Mouse (Mus musculus) neural tube, embryonic 15.5 days (tissue): Measurements from ENCODE around the gene Kctd2. TPM values are rescaled to one million over a fixed set of nuclear protein-coding genes. Genes with fewer than 3 reads are reported as not detected.
"Not testable (repeated sequence)": the region's sequence is repeated elsewhere in the genome, so short reads cannot be mapped to it uniquely, and the experiment has no call there.

ENCODE experiments used
- ATAC-seq: fragments of 200-750 bp; cut with Nextera tagmentation; 2 replicates; pipeline ENCODE4 v1.8.0; 2017; ENCODE audit warnings: mild to moderate bottlenecking, moderate TSS enrichment, moderate library complexity; ENCODE audit not compliant: low FRiP score
- H3K27ac ChIP-seq: fragments of 300-500 bp; sonication (generic); replicated peaks from 2 replicates; pipeline ENCODE4 v1.5.1; 2015; ENCODE audit warnings: mild to moderate bottlenecking, inconsistent platforms
- H3K27me3 ChIP-seq: fragments of 300-500 bp; sonication (generic); replicated peaks from 2 replicates; pipeline ENCODE4 v1.6.1; 2015; ENCODE audit warnings: inconsistent platforms
- H3K36me3 ChIP-seq: fragments of 300-500 bp; sonication (generic); 2 replicates; pipeline ENCODE4 v1.6.1; 2015; ENCODE audit warnings: inconsistent platforms
- H3K4me1 ChIP-seq: fragments of 300-500 bp; sonication (generic); 2 replicates; pipeline ENCODE4 v1.6.1; 2015; ENCODE audit warnings: inconsistent platforms
- H3K4me2 ChIP-seq: fragments of 300-500 bp; sonication (generic); 2 replicates; pipeline ENCODE4 v1.6.1; 2015; ENCODE audit warnings: inconsistent platforms, mild to moderate bottlenecking, moderate library complexity
- H3K4me3 ChIP-seq: fragments of 300-500 bp; sonication (generic); replicated peaks from 2 replicates; pipeline ENCODE4 v1.5.1; 2015; ENCODE audit warnings: mild to moderate bottlenecking, inconsistent platforms
- H3K9ac ChIP-seq: fragments of 300-500 bp; sonication (generic); replicated peaks from 2 replicates; pipeline ENCODE4 v1.6.1; 2015; ENCODE audit warnings: mild to moderate bottlenecking, inconsistent platforms
- H3K9me3 ChIP-seq: fragments of 300-500 bp; sonication (generic); replicated peaks from 2 replicates; pipeline ENCODE4 v1.6.1; 2016; ENCODE audit warnings: inconsistent platforms
- WGBS: fragments of 180-500 bp; shearing (Covaris S2); methylation state at CpG from one replicate; pipeline ENCODE4 v1.1.7; 2015; ENCODE audit warnings: mixed read lengths; 5-methylcytosine and 5-hydroxymethylcytosine counted together
- polyA plus RNA-seq: library from polyadenylated mRNA; unstranded; fragments of >200 nt; fragmentation: Nextera tagmentation; extraction: Ambion mirVana; gene quantifications from 2 replicates; pipeline ENCODE4 v1.2.1, GENCODE M21; 2015

Kctd2 gene
- polyA plus RNA-seq, 1 experiment from 2014 or later = 22.4 TPM

DNA sequence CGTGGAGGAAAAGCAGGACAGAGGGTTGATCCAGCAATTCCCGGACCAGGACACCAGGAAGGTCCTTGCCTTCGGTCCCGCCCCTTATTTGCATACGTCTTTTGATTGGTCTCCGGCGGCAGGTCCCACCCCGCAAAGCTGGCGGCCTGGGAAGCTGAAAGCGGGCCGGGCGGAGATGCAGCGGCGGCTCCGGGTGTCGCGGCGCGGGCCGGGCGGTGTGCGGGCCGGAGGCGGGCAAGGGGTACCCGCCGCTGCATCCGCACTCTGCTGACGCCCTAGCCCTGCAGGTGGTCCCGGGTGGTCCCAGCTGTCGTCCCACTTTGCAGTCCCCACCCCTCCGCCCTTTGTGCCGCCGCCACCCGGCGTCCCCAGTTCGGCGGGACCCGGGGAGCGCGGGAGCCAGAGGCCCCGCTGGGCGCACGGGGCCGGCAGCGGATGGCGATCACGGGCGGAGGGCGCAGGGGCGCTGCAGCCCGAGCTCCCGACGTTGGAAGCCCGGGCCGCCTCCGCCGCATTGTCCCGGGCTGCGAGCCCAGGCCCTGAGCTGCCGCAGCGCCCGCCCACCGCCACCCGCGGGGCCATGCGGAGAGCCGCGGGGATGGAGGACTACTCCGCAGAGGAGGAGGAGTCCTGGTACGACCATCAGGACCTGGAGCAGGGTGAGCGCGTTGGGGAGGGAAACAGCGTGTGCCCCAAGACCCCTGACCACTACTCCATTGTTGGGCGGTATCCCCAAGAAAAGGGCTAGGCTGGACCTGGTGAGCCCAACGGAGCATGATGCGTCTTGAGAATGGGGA, 38.0 kb upstream of the Kctd2 start, which contains the start of gene Cdr2l:
TSS of gene Cdr2l (plus strand) at position 174 of the 797 bp plus-strand sequence.
- peak within 1 kb of the TSS; percentile 90 for H3K9ac ChIP-seq
- no peaks in the 10 kb centered on the region for H3K9me3 ChIP-seq
- peak; percentile 90 for ATAC-seq
- H3K36me3 ChIP-seq = no peaks in the 10 kb centered on the region
- H3K4me3 ChIP-seq = peak within 1 kb of the TSS; percentile 72
- peak within 1 kb of the TSS; percentile 88 for H3K4me2 ChIP-seq
- peak within 1 kb of the TSS; percentile 95 for H3K27ac ChIP-seq
- H3K4me1 ChIP-seq = peaks cover 45% of the 10 kb centered on the region
- H3K27me3 ChIP-seq = no peaks in the 10 kb centered on the region
- under 1% methylated on average over 73 of the region's 76 CpGs for WGBS

- peak overlapping the region; percentile 88 for H3K4me2 ChIP-seq
- H3K4me1 ChIP-seq = peaks cover 49% of the 10 kb centered on the region
- peak overlapping the region; percentile 95 for H3K27ac ChIP-seq
- ATAC-seq = no peak
- no peaks in the 10 kb centered on the region for H3K36me3 ChIP-seq
- H3K27me3 ChIP-seq = no peaks in the 10 kb centered on the region
- WGBS = 12% methylated on average over 5 of the region's 5 CpGs
- H3K9ac ChIP-seq = peak overlapping the region; percentile 90
- H3K4me3 ChIP-seq = peak overlapping the region; percentile 72
- no peaks in the 10 kb centered on the region for H3K9me3 ChIP-seq
Observed at GRCm38 (mm10) chr11:115382891-115383290, 37.0 kb upstream of the Kctd2 start.

GRCm38 (mm10) chr11:115383701-115384474, 36.0 kb upstream of the Kctd2 start:
- 34% methylated on average over 16 of the region's 16 CpGs for WGBS
- ATAC-seq = no peak
- peak overlapping the region; percentile 90 for H3K9ac ChIP-seq
- H3K4me1 ChIP-seq = peaks cover 49% of the 10 kb centered on the region
- H3K27ac ChIP-seq = peak overlapping the region; percentile 95
- H3K27me3 ChIP-seq = no peaks in the 10 kb centered on the region
- no peaks in the 10 kb centered on the region for H3K9me3 ChIP-seq
- no peaks in the 10 kb centered on the region for H3K36me3 ChIP-seq
- H3K4me3 ChIP-seq = peak overlapping the region; percentile 72
- peak overlapping the region; percentile 88 for H3K4me2 ChIP-seq

DNA sequence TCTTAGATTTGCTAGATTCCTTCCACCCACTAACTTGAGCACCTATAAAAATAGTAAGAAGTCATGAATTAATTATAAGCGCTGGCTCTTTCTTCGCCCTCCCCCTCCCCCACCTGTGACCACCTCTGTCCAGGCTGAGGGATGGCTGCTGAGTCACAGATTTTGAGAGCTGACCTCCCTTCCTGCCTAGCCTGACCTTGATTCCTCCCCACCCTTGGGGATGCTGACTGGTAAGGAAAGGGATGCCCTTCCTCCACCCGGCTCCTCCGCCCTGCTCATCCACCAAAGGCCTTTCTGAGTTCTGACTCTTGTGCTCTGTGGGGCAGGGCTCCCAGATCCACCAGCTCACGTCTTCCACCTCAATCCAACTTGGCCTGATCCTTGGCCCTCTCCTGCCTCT, 35.3 kb upstream of the Kctd2 start:
- Histone ChIP-seq H3K4me1 (peaks cover 49% of the 10 kb centered on the region), H3K27me3 (no peaks in the 10 kb centered on the region), H3K4me2 (peak overlapping the region; percentile 88), H3K36me3 (no peaks in the 10 kb centered on the region), H3K9me3 (no peaks in the 10 kb centered on the region), H3K4me3 (no peak overlapping the region), H3K9ac (peak overlapping the region; percentile 23; the same call in 1 of the 2 replicates), H3K27ac (peak overlapping the region; percentile 95; the same call in 1 of the 2 replicates)
- 74% methylated on average over 5 of the region's 5 CpGs for WGBS
- ATAC-seq = no peak

DNA sequence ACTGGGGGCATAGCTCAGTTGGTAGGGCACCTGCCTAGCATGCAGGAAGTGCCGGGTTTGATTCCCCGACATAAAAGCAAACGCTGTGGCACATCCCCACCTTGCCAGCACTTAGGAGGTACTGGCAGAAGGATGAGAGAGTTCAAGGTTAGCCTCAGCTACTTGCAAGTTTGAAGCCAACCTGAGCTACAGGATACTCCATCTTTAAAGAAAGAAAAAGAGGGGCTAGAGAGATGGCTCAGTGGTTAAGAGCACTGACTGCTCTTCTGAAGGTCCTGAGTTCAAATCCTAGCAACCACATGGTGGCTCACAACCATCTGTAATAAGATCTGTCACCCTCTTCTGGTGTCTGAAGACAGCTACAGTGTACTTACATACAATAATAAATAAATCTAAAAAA, 33.1 kb upstream of the Kctd2 start:
- Histone ChIP-seq H3K4me1 (peaks cover 44% of the 10 kb centered on the region), H3K36me3 (peaks cover 18% of the 10 kb centered on the region)
- H3K9ac ChIP-seq, H3K27me3 ChIP-seq, ATAC-seq, H3K27ac ChIP-seq, H3K4me3 ChIP-seq, H3K4me2 ChIP-seq, H3K9me3 ChIP-seq: not testable (repeated sequence)
- WGBS = 89% methylated on average over 3 of the region's 3 CpGs

DNA sequence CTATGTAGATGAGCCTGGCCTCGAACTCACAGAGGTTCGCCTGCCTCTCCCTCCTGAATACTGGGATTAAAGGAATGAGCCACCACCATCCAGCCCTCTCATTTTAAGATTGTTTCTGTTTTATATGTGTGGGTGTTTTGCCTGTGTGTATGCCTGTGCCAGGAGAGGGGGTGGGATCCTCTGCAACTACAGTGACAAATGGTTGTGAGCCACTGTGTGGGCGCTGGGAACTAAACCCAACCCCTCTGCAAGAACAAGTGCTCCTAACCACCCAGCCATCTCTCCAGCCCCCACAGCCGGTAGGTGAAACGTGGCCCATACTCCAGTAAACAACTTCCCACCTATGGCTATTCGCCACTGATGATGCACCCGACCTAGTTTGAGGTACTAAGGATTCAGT, 28.6 kb upstream of the Kctd2 start:
- Histone ChIP-seq H3K36me3 (peaks cover 61% of the 10 kb centered on the region), H3K9ac (no peak overlapping the region), H3K4me1 (peaks cover 9% of the 10 kb centered on the region), H3K27me3 (no peaks in the 10 kb centered on the region), H3K27ac (no peak overlapping the region), H3K4me3 (no peak overlapping the region), H3K9me3 (no peaks in the 10 kb centered on the region), H3K4me2 (no peak overlapping the region)
- 92% methylated on average over 7 of the region's 7 CpGs for WGBS
- no peak for ATAC-seq

GRCm38 (mm10) chr11:115393721-115394325, 26.1 kb upstream of the Kctd2 start:
- Histone ChIP-seq H3K4me2 (peak overlapping the region; percentile 13; the same call in 1 of the 2 replicates), H3K27ac (no peak overlapping the region), H3K9ac (no peak overlapping the region), H3K4me1 (no peaks in the 10 kb centered on the region), H3K9me3 (no peaks in the 10 kb centered on the region), H3K4me3 (no peak overlapping the region), H3K27me3 (no peaks in the 10 kb centered on the region), H3K36me3 (peaks cover 62% of the 10 kb centered on the region)
- WGBS = 68% methylated on average over 34 of the region's 34 CpGs
- ATAC-seq = no peak

GRCm38 (mm10) chr11:115398085-115398484, 21.8 kb upstream of the Kctd2 start:
- no peak overlapping the region for H3K4me2 ChIP-seq
- WGBS = 87% methylated on average over 7 of the region's 7 CpGs
- peaks cover 17% of the 10 kb centered on the region; the same call in 1 of the 2 replicates for H3K4me1 ChIP-seq
- no peak for ATAC-seq
- no peak overlapping the region for H3K9ac ChIP-seq
- H3K9me3 ChIP-seq = no peaks in the 10 kb centered on the region
- peaks cover 33% of the 10 kb centered on the region for H3K36me3 ChIP-seq
- no peaks in the 10 kb centered on the region for H3K27me3 ChIP-seq
- H3K4me3 ChIP-seq = no peak overlapping the region
- H3K27ac ChIP-seq = no peak overlapping the region

DNA sequence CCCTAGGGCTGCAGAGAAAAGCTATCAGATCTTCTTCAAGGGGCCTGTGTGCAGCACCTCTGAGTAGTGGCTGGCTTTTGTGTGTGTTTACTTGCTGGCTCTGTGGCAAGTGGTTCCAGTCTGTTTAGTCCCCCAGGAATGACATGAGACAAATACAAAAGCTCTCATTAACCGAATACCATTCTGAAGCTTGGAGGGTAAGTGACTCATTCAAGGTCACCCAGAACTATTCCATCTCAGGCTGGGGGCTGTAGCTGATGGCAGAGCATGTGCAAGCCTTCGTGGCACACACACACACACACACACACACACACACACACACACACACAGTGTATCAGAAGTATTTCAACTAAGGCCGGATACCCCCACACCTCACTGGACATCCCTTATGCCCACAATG, 19.8 kb upstream of the Kctd2 start:
- Histone ChIP-seq H3K9ac (no peak overlapping the region), H3K36me3 (peaks cover 14% of the 10 kb centered on the region), H3K9me3 (no peaks in the 10 kb centered on the region), H3K4me1 (peaks cover 30% of the 10 kb centered on the region), H3K27ac (no peak overlapping the region), H3K27me3 (no peaks in the 10 kb centered on the region), H3K4me3 (no peak overlapping the region), H3K4me2 (no peak overlapping the region)
- ATAC-seq = no peak
- 74% methylated on average over 3 of the region's 3 CpGs for WGBS

GRCm38 (mm10) chr11:115400630-115401391, 19.1 kb upstream of the Kctd2 start:
- peaks cover 37% of the 10 kb centered on the region for H3K4me1 ChIP-seq
- peak overlapping the region; percentile 64 for H3K27ac ChIP-seq
- 32% methylated on average over 11 of the region's 11 CpGs for WGBS
- no peak overlapping the region for H3K4me3 ChIP-seq
- no peak overlapping the region for H3K9ac ChIP-seq
- peak overlapping the region; percentile 27 for H3K4me2 ChIP-seq
- no peaks in the 10 kb centered on the region for H3K27me3 ChIP-seq
- H3K36me3 ChIP-seq = peaks cover 7% of the 10 kb centered on the region
- ATAC-seq = no peak
- H3K9me3 ChIP-seq = no peaks in the 10 kb centered on the region
